Mouse (Mus musculus): ENCODE measurements around the gene Slc22a23. TPM values are rescaled to one million over a fixed set of nuclear protein-coding genes. Genes with fewer than 3 reads are reported as not detected.

Slc22a23 gene
- total RNA-seq, 2 experiments from 2014 or later: 52.4 to 55.5 TPM

- peak in 1 of 2 experiments; percentile 29 for DNase-seq (ENCODE audit: extremely low spot score in 1 of 2, low spot score in 2 of 2)
- intact Hi-C loops (cut with DNase I): no loop called here
- Histone ChIP-seq H3K4me3 (peak overlapping the region; percentile 84), H3K27ac (peak overlapping the region; percentile 96)
- TF ChIP-seq CTCF (IDR thresholded peaks at IDR 0.05): no peak
Measured at GRCm38 (mm10) chr13:34163304-34163975, 181.5 kb downstream of the Slc22a23 start.

DNA sequence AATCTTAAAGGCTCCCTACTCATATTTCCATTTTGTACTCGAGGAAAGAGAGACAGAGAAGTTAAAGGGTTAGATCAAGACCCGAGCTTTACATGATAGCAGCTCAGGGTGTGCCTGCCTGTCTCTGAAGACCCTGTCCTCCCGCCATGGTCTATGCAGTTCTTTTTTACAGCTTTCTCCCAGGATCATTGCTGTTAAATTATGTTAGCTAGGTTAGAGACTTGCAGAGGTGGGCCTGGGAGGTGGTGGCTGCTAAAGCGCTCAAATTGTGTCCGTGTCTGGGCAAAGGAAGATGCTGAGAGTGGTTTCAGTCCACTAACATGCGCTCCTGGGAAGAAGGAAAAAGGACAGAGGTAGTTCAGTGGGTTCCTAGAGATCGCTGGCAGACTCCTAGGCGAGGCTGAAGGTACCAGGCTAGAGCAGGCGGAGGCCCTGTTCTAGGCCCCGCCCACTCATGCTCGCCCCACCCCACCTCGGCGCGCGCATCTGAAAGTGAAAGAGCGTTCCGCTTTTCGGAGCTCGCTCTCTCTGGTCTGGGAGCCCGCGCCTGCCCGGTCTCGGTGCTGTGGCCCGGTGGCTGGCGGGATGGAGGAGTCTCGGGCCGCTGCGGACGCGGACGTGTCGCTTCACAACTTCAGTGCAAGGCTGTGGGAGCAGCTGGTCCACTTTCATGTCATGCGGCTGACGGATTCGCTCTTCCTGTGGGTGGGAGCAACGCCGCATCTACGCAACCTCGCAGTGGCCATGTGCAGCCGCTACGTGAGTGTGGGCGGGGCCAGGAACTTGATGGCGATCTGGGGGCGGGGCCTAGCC is 182.3 kb downstream of the Slc22a23 start, which contains the start of gene Psmg4:
Gene Psmg4 (plus strand): TSS at position 474 of the 813 bp plus-strand sequence.
- TF ChIP-seq CTCF (IDR thresholded peaks at IDR 0.05): no peak
- intact Hi-C loops (cut with DNase I): no loop called here

GRCm38 (mm10) chr13:34159926-34160325 is 185.1 kb downstream of the Slc22a23 start:
- intact Hi-C loops (cut with DNase I): loop anchor here (5.0 kb wide), 1 partner anchor 203 kb away; no protein-coding TSS in a partner anchor
- DNase-seq (ENCODE audit: extremely low spot score in 1 of 2, low spot score in 2 of 2): no peak
- Histone ChIP-seq H3K27ac (no peak overlapping the region), H3K4me3 (no peak overlapping the region)
- no peak for TF ChIP-seq CTCF (IDR thresholded peaks at IDR 0.05)

More for the DNA sequence above, 182.3 kb downstream of the Slc22a23 start, which contains the start of gene Psmg4:
- Histone ChIP-seq H3K27ac (peak within 1 kb of the TSS; percentile 96), H3K4me3 (peak within 1 kb of the TSS; percentile 84)
- DNase-seq (ENCODE audit: extremely low spot score in 1 of 2, low spot score in 2 of 2): peak; percentile 91

DNA sequence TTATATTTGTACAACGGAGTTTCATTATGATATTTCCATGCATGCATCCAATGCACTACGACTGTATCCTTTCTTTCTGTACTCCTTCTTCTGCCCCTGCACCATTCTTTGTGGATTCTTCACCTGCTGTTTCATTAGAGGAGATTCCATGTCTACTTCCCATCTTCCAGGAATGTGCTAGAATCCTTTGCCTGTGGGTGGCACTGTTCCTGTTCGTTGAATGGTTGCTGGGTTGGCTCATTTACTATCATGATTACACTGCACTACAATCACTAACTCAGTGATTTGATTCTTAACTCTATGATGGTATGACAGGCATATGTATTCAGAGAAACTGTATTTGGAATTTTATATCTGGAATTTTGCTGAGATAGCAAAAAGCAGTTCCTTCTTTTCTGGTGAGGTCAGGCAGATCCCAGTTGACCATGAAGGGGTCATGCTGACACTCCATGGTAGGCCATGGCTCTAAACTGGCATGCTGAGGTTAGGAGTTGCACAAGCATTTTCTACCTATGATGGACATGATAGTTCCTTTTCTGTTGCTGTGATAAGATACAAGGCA is 187.3 kb downstream of the Slc22a23 start:
- intact Hi-C loops (cut with DNase I): loop anchor here (5.0 kb wide), 1 partner anchor 200 kb away; no protein-coding TSS in a partner anchor
- no peak for DNase-seq (ENCODE audit: extremely low spot score in 1 of 2, low spot score in 2 of 2)
- Histone ChIP-seq H3K4me3 (no peak overlapping the region), H3K27ac (no peak overlapping the region)
- peak; percentile 16 for TF ChIP-seq CTCF (IDR thresholded peaks at IDR 0.05)

DNA sequence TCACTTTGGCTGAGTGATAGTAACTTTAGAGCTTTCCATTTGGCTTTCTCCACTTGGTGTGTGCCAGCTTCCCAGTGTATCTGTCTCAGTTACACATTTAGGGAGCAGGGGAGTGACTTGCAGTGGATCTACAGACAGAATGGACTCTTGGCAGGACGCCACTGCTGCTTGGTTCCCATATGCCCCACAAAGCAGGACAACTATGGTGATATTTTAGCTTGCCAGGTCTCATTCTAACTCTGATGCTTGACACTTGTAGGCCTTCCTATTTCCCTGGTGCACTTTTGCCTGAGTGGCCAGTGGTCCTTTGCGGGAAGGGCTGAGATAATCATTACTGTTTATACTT is 188.2 kb downstream of the Slc22a23 start:
- H3K27ac ChIP-seq: no peak overlapping the region
- intact Hi-C loops (cut with DNase I): loop anchor here (5.0 kb wide), 1 partner anchor 200 kb away; no protein-coding TSS in a partner anchor
- no peak overlapping the region for H3K4me3 ChIP-seq
- TF ChIP-seq CTCF (IDR thresholded peaks at IDR 0.05): no peak
- DNase-seq (ENCODE audit: extremely low spot score in 1 of 2, low spot score in 2 of 2): no peak

GRCm38 (mm10) chr13:34156133-34156839 is 188.7 kb downstream of the Slc22a23 start:
- intact Hi-C loops (cut with DNase I): loop anchor here (5.0 kb wide), 1 partner anchor 199 kb away; no protein-coding TSS in a partner anchor
- no peak overlapping the region for H3K27ac ChIP-seq

GRCm38 (mm10) chr13:34154931-34155272 is 190.1 kb downstream of the Slc22a23 start:
- peak overlapping the region; percentile 28 for H3K4me3 ChIP-seq
- TF ChIP-seq CTCF (IDR thresholded peaks at IDR 0.05): peak; percentile 66
- DNase-seq (ENCODE audit: extremely low spot score in 1 of 2, low spot score in 2 of 2): peak; percentile 67 to 70
- no peak overlapping the region; the same call in 1 of the 2 replicates for H3K27ac ChIP-seq
- intact Hi-C loops (cut with DNase I): loop anchor here (1.0 to 5.0 kb wide), 3 partner anchors 76 to 198 kb away; partner anchors contain the start of gene Tubb2a

More at GRCm38 (mm10) chr13:34156133-34156839, 188.7 kb downstream of the Slc22a23 start:
- no peak for TF ChIP-seq CTCF (IDR thresholded peaks at IDR 0.05)
- no peak overlapping the region for H3K4me3 ChIP-seq
- DNase-seq (ENCODE audit: extremely low spot score in 1 of 2, low spot score in 2 of 2): no peak

- DNase-seq (ENCODE audit: extremely low spot score in 1 of 2, low spot score in 2 of 2): peak; percentile 76 to 80
- Histone ChIP-seq H3K4me3 (peak overlapping the region; percentile 28), H3K27ac (peak overlapping the region; percentile 4; the same call in 1 of the 2 replicates)
- TF ChIP-seq CTCF (IDR thresholded peaks at IDR 0.05): peak; percentile 79
- intact Hi-C loops (cut with DNase I): loop anchor here (2.0 kb wide), 1 partner anchor 76 kb away; the partner anchor contains the start of gene Tubb2a
Measured at GRCm38 (mm10) chr13:34154217-34154930, 190.6 kb downstream of the Slc22a23 start.

GRCm38 (mm10) chr13:34153254-34154011 is 191.5 kb downstream of the Slc22a23 start:
- no peak for DNase-seq (ENCODE audit: extremely low spot score in 1 of 2, low spot score in 2 of 2)
- Histone ChIP-seq H3K4me3 (no peak overlapping the region), H3K27ac (no peak overlapping the region)
- intact Hi-C loops (cut with DNase I): loop anchor here (2.0 kb wide), 1 partner anchor 75 kb away; the partner anchor contains the start of gene Tubb2a
- no peak for TF ChIP-seq CTCF (IDR thresholded peaks at IDR 0.05)

GRCm38 (mm10) chr13:34152695-34153094 is 192.3 kb downstream of the Slc22a23 start:
- H3K27ac ChIP-seq: no peak overlapping the region
- no peak for TF ChIP-seq CTCF (IDR thresholded peaks at IDR 0.05)
- DNase-seq (ENCODE audit: extremely low spot score in 1 of 2, low spot score in 2 of 2): no peak
- H3K4me3 ChIP-seq: no peak overlapping the region
- intact Hi-C loops (cut with DNase I): no loop called here
